Mouse (Mus musculus) cortical plate, adult 2 months (tissue): ENCODE results near the gene Mpeg1. TPM values are rescaled to one million over a fixed set of nuclear protein-coding genes. Genes with fewer than 3 reads are reported as not detected.

Experiments
- H3K27ac ChIP-seq: fragments of 200-500 bp; 2 replicates; pipeline ENCODE4 v1.5.1; 2012; ENCODE audit warnings: low read length, control low read depth, inconsistent platforms; ENCODE audit not compliant: insufficient read depth
- H3K4me1 ChIP-seq: fragments of 200-500 bp; 2 replicates; pipeline ENCODE4 v1.6.1; 2011; ENCODE audit warnings: low read length; ENCODE audit not compliant: control insufficient read depth, insufficient read depth
- H3K4me3 ChIP-seq: fragments of 200-500 bp; 2 replicates; pipeline ENCODE4 v1.5.1; 2011; ENCODE audit warnings: mild to moderate bottlenecking, low read length, control low read depth; ENCODE audit not compliant: insufficient read depth
- CTCF ChIP-seq: fragments of 200-500 bp; IDR thresholded peaks from 2 replicates; pipeline ENCODE4 v1.5.1; 2011; ENCODE audit warnings: mild to moderate bottlenecking, control low read depth, low read length; ENCODE audit not compliant: insufficient read depth; ENCODE audit errors: extremely low read depth
- POLR2A ChIP-seq: fragments of 200-500 bp; IDR thresholded peaks from 2 replicates; pipeline ENCODE4 v1.6.1; 2011; ENCODE audit warnings: mild to moderate bottlenecking, low read length, control low read depth; ENCODE audit not compliant: insufficient read depth; ENCODE audit errors: extremely low read depth
- polyA plus RNA-seq: library from polyadenylated mRNA; depleted of rRNA; stranded (reverse); fragments of >200 nt; gene quantifications from 2 replicates; pipeline ENCODE4 v1.2.3, GENCODE M21; 2012; rRNA removed

The Mpeg1 gene
- polyA plus RNA-seq, 1 experiment, result 11.9 TPM

GRCm38 (mm10) chr19:12497909-12498308 is 37.3 kb downstream of the Mpeg1 start:
- no peak overlapping the region for H3K27ac ChIP-seq

GRCm38 (mm10) chr19:12498321-12498720 is 37.7 kb downstream of the Mpeg1 start:
- peak overlapping the region; percentile 12; the same call in 1 of the 2 replicates for H3K4me3 ChIP-seq
- TF ChIP-seq POLR2A (no peak), CTCF (no peak)
- no peak overlapping the region for H3K27ac ChIP-seq
- H3K4me1 ChIP-seq, result peaks cover 6% of the 10 kb centered on the region; the same call in 1 of the 2 replicates

More at GRCm38 (mm10) chr19:12497909-12498308, 37.3 kb downstream of the Mpeg1 start:
- Histone ChIP-seq H3K4me1 (peaks cover 6% of the 10 kb centered on the region; the same call in 1 of the 2 replicates), H3K4me3 (no peak overlapping the region)
- TF ChIP-seq CTCF, result no peak
- TF ChIP-seq POLR2A, result no peak

GRCm38 (mm10) chr19:12498941-12499340 is 38.4 kb downstream of the Mpeg1 start:
- Histone ChIP-seq H3K27ac (no peak overlapping the region), H3K4me3 (peak overlapping the region; percentile 75), H3K4me1 (peaks cover 6% of the 10 kb centered on the region; the same call in 1 of the 2 replicates)
- TF ChIP-seq POLR2A, result no peak
- TF ChIP-seq CTCF, result no peak

GRCm38 (mm10) chr19:12499485-12499884 is 38.9 kb downstream of the Mpeg1 start:
- Histone ChIP-seq H3K27ac (0 out of 2 replicates have a peak overlapping the region, but pooled peaks have one; percentile 11), H3K4me1 (peaks cover 6% of the 10 kb centered on the region; the same call in 1 of the 2 replicates), H3K4me3 (peak overlapping the region; percentile 75)
- TF ChIP-seq POLR2A (no peak), CTCF (no peak)

- TF ChIP-seq CTCF (no peak), POLR2A (peak; percentile 75)
- H3K4me1 ChIP-seq, result peaks cover 5% of the 10 kb centered on the region; the same call in 1 of the 2 replicates
- peak overlapping the region; percentile 92; the same call in 1 of the 2 replicates for H3K27ac ChIP-seq
- peak overlapping the region; percentile 75 for H3K4me3 ChIP-seq
Measured at GRCm38 (mm10) chr19:12500124-12500523, 39.5 kb downstream of the Mpeg1 start.

- Histone ChIP-seq H3K4me3 (peak overlapping the region; percentile 75), H3K27ac (peak overlapping the region; percentile 92), H3K4me1 (peaks cover 3% of the 10 kb centered on the region; the same call in 1 of the 2 replicates)
- no peak for TF ChIP-seq CTCF
- TF ChIP-seq POLR2A, result no peak
Measured at GRCm38 (mm10) chr19:12500881-12501311, 40.3 kb downstream of the Mpeg1 start.

GRCm38 (mm10) chr19:12501370-12502347 is 41.1 kb downstream of the Mpeg1 start, which contains the start of gene Dtx4:
Gene Dtx4 (minus strand): TSS chr19:12501454.
- H3K4me1 ChIP-seq, result peaks cover 3% of the 10 kb centered on the region; the same call in 1 of the 2 replicates
- peak; percentile 91 for TF ChIP-seq CTCF
- no peak for TF ChIP-seq POLR2A
- peak within 1 kb of the TSS; percentile 92 for H3K27ac ChIP-seq
- peak within 1 kb of the TSS; percentile 75 for H3K4me3 ChIP-seq

GRCm38 (mm10) chr19:12502756-12503155 is 42.2 kb downstream of the Mpeg1 start:
- Histone ChIP-seq H3K27ac (no peak overlapping the region), H3K4me3 (no peak overlapping the region), H3K4me1 (peaks cover 3% of the 10 kb centered on the region; the same call in 1 of the 2 replicates)
- TF ChIP-seq POLR2A (no peak), CTCF (no peak)

- H3K4me3 ChIP-seq, result no peak overlapping the region
- no peak for TF ChIP-seq CTCF
- no peak for TF ChIP-seq POLR2A
- H3K27ac ChIP-seq, result no peak overlapping the region
Measured at GRCm38 (mm10) chr19:12514621-12515020, 54.0 kb downstream of the Mpeg1 start.

More at GRCm38 (mm10) chr19:12514621-12515020, 54.0 kb downstream of the Mpeg1 start:
- H3K4me1 ChIP-seq, result no peaks in the 10 kb centered on the region

Other genes with a start within 250 kb of the Mpeg1 start
- not detected in 2 replicates for gene Olfr1432, start 228.2 kb upstream of the Mpeg1 start, polyA plus RNA-seq
- not detected in 2 replicates for gene Olfr262, start 219.1 kb upstream of the Mpeg1 start, polyA plus RNA-seq
- 0.08 and 0.09 TPM in 2 replicates for gene Olfr235, start 199.7 kb upstream of the Mpeg1 start, polyA plus RNA-seq
- gene Olfr1434, start 180.9 kb upstream of the Mpeg1 start, polyA plus RNA-seq, result not detected in 2 replicates
- not detected in 2 replicates for gene Olfr1436, start 161.6 kb upstream of the Mpeg1 start, polyA plus RNA-seq
- 0.06 TPM in 1 of 2 replicates, not detected in the other for gene Olfr1437, start 135.7 kb upstream of the Mpeg1 start, polyA plus RNA-seq
- 0.02 TPM in 1 of 2 replicates, not detected in the other for gene Olfr1438-ps1, start 124.9 kb upstream of the Mpeg1 start, polyA plus RNA-seq
- gene Olfr1440, start 73.5 kb upstream of the Mpeg1 start, polyA plus RNA-seq, result not detected in 2 replicates
- not detected in 2 replicates for gene Olfr1441, start 43.3 kb upstream of the Mpeg1 start, polyA plus RNA-seq
- gene Pfpl, start 32.9 kb upstream of the Mpeg1 start, polyA plus RNA-seq, result 0.02 TPM in 1 of 2 replicates, not detected in the other
- gene Dtx4, start 40.7 kb downstream of the Mpeg1 start, polyA plus RNA-seq, result 20.8 and 23.2 TPM in 2 replicates
- 1.2 and 1.4 TPM in 2 replicates for gene Fam111a, start 85.0 kb downstream of the Mpeg1 start, polyA plus RNA-seq
- gene Gm4952, start 139.2 kb downstream of the Mpeg1 start, polyA plus RNA-seq, result 0.10 and 0.26 TPM in 2 replicates
- not detected in 2 replicates for gene Glyat, start 172.5 kb downstream of the Mpeg1 start, polyA plus RNA-seq
- not detected in 2 replicates for gene Olfr1442, start 209.7 kb downstream of the Mpeg1 start, polyA plus RNA-seq
- gene Olfr1443, start 217.3 kb downstream of the Mpeg1 start, polyA plus RNA-seq, result not detected in 2 replicates
- gene Keg1, start 235.0 kb downstream of the Mpeg1 start, polyA plus RNA-seq, result not detected in 2 replicates